Mouse (Mus musculus) limb, embryonic 12.5 days (tissue): ENCODE data around the gene Ces2c. TPM values are rescaled to one million over a fixed set of nuclear protein-coding genes. Genes with fewer than 3 reads are reported as not detected.
"Not testable (repeated sequence)": the region's sequence is repeated elsewhere in the genome, so short reads cannot be mapped to it uniquely, and the experiment has no call there.

Experiments
- ATAC-seq: fragments of 200-750 bp; cut with Nextera tagmentation; 2 replicates; pipeline ENCODE4 v1.8.0; 2017; ENCODE audit warnings: low read depth, moderate TSS enrichment; ENCODE audit not compliant: insufficient number of reproducible peaks, insufficient read depth, low FRiP score, low TSS enrichment
- H3K27ac ChIP-seq: fragments of 300-500 bp; sonication (generic); 2 replicates; pipeline ENCODE4 v1.5.1; 2016; ENCODE audit warnings: mild to moderate bottlenecking, moderate library complexity
- H3K27me3 ChIP-seq: fragments of 300-500 bp; sonication (generic); 2 replicates; pipeline ENCODE4 v1.6.1; 2016; ENCODE audit warnings: mild to moderate bottlenecking, moderate library complexity
- H3K36me3 ChIP-seq: fragments of 300-500 bp; sonication (generic); 2 replicates; pipeline ENCODE4 v1.6.1; 2016; ENCODE audit warnings: mild to moderate bottlenecking, moderate library complexity
- H3K4me1 ChIP-seq: fragments of 300-500 bp; sonication (generic); replicated peaks from 2 replicates; pipeline ENCODE4 v1.6.1; 2016
- H3K4me2 ChIP-seq: fragments of 300-500 bp; sonication (generic); 2 replicates; pipeline ENCODE4 v1.6.1; 2016; ENCODE audit warnings: mild to moderate bottlenecking, moderate library complexity
- H3K4me3 ChIP-seq: fragments of 300-500 bp; sonication (generic); replicated peaks from 2 replicates; pipeline ENCODE4 v1.5.1; 2016; ENCODE audit warnings: mild to moderate bottlenecking
- H3K9ac ChIP-seq: fragments of 300-500 bp; sonication (generic); replicated peaks from 2 replicates; pipeline ENCODE4 v1.6.1; 2016; ENCODE audit warnings: mild to moderate bottlenecking, moderate library complexity
- H3K9me3 ChIP-seq: fragments of 300-500 bp; sonication (generic); 2 replicates; pipeline ENCODE4 v1.6.1; 2016; ENCODE audit warnings: mild to moderate bottlenecking, moderate library complexity
- WGBS: fragments of 180-500 bp; shearing (Covaris S2); methylation state at CpG from one replicate; pipeline ENCODE4 v1.1.7; 2016; 5-methylcytosine and 5-hydroxymethylcytosine counted together
- polyA plus RNA-seq: library from polyadenylated mRNA; unstranded; fragments of >200 nt; fragmentation: Nextera tagmentation; extraction: Ambion mirVana; gene quantifications from 2 replicates; pipeline ENCODE4 v1.2.1, GENCODE M21; 2016

Ces2c gene
- polyA plus RNA-seq, 1 experiment from 2014 or later: not detected

GRCm38 (mm10) chr8:104866844-104867531, 20.1 kb downstream of the Ces2c start:
- not testable (repeated sequence) for H3K36me3 ChIP-seq, H3K4me2 ChIP-seq, H3K4me3 ChIP-seq, H3K9me3 ChIP-seq, H3K9ac ChIP-seq, H3K4me1 ChIP-seq, ATAC-seq, H3K27ac ChIP-seq, H3K27me3 ChIP-seq
- WGBS: no CpG with 5 or more reads among the region's 4 CpGs

GRCm38 (mm10) chr8:104868876-104869275, 22.0 kb downstream of the Ces2c start:
- not testable (repeated sequence) for H3K4me2 ChIP-seq, H3K27ac ChIP-seq, H3K4me3 ChIP-seq, H3K4me1 ChIP-seq, ATAC-seq, H3K27me3 ChIP-seq, H3K9me3 ChIP-seq, H3K9ac ChIP-seq, H3K36me3 ChIP-seq
- no CpG with 5 or more reads among the region's 2 CpGs for WGBS

DNA sequence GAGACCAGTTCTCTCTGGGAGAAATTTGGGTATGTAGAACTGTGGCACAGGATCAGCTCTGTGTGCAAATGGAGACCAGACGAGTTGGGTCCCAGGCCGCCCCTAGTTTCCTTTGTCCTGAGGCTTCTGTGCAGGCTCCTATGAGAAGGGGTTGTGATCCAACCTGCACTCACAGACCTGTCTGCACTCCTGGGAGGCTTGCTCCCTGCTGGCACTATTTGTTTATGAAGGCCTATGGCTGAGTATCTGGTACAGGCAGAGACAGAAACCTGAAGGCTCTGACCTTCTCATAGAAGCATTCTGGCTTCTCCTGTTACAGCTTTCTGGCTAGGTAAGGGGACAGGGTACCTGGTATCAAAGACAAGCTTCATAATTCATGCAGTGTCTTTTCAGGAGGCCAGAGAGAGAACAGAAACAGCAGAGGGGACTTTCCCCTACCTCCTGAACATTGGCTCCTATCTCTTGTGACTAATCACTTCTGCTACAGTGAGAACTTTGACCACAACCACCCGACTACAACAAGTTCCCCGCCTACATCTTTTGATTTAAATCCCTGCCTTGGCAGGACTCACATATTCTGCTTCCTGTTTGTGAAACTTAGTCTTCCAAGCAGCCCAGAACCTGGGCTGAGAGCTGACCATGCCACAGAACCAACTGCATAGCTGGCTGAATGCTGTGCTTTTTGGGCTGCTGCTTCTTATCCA, 39.5 kb downstream of the Ces2c start:
- H3K36me3 ChIP-seq, H3K27me3 ChIP-seq, H3K4me1 ChIP-seq, ATAC-seq, H3K9me3 ChIP-seq, H3K4me2 ChIP-seq, H3K27ac ChIP-seq, H3K4me3 ChIP-seq, H3K9ac ChIP-seq: not testable (repeated sequence)
- no CpG with 5 or more reads among the region's 4 CpGs for WGBS

DNA sequence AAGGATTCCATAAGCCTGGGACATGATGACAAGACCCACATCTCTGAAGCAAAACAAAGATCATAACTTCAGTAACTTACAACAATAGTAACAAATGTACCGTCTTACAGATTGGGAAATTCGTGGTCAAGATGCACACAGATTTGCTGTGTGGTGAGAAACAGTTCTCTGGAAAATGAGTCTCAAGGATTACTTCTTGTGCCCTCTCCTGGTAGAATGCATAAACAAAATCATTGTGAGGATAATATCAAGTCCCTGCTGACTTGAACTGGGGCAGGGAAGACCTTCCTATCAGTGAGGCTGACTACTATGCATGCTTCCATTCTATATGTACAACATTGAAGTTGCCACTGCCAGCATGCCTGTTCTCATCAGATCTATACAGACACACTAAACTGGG, 54.9 kb downstream of the Ces2c start:
- Histone ChIP-seq H3K27ac (no peak overlapping the region), H3K9me3 (no peaks in the 10 kb centered on the region), H3K9ac (no peak overlapping the region), H3K4me1 (no peaks in the 10 kb centered on the region), H3K27me3 (no peaks in the 10 kb centered on the region), H3K4me3 (no peak overlapping the region), H3K36me3 (no peaks in the 10 kb centered on the region), H3K4me2 (no peak overlapping the region)
- ATAC-seq: no peak
- 82% methylated on average over 2 of the region's 2 CpGs for WGBS

Other genes with a start within 250 kb of the Ces2c start
- gene Cdh16, start 222.7 kb upstream of the Ces2c start, polyA plus RNA-seq: not detected in 2 replicates
- gene Rrad, start 215.7 kb upstream of the Ces2c start, polyA plus RNA-seq: 10.4 and 11.2 TPM in 2 replicates
- gene Ciao2b, start 205.1 kb upstream of the Ces2c start, polyA plus RNA-seq: 88.6 and 90.2 TPM in 2 replicates
- gene Ces2a, start 113.1 kb upstream of the Ces2c start, polyA plus RNA-seq: not detected in 2 replicates
- gene Ces2b, start 15.5 kb upstream of the Ces2c start, polyA plus RNA-seq: 0.17 TPM in 1 of 2 replicates, not detected in the other
- gene Ces2e, start 79.2 kb downstream of the Ces2c start, polyA plus RNA-seq: not detected in 2 replicates
- not detected in 2 replicates for gene Ces2f, start 100.3 kb downstream of the Ces2c start, polyA plus RNA-seq
- gene Ces2g, start 114.7 kb downstream of the Ces2c start, polyA plus RNA-seq: not detected in 2 replicates
- gene Ces2h, start 153.8 kb downstream of the Ces2c start, polyA plus RNA-seq: not detected in 2 replicates
- gene Ces3a, start 201.5 kb downstream of the Ces2c start, polyA plus RNA-seq: not detected in 2 replicates
- gene Ces3b, start 236.7 kb downstream of the Ces2c start, polyA plus RNA-seq: not detected in 2 replicates